Mouse (Mus musculus) stomach, postnatal 0 days (tissue): ENCODE data around the gene Cep152.

Source experiments
- CTCF ChIP-seq: IDR thresholded peaks from 2 replicates; pipeline ENCODE4 v1.5.1; 2016; ENCODE audit warnings: antibody characterized with exemption, low read depth, mild to moderate bottlenecking, moderate library complexity
- EP300 ChIP-seq: optimal IDR thresholded peaks from 2 replicates; pipeline ENCODE3; 2016; ENCODE audit warnings: antibody characterized with exemption

GRCm38 (mm10) chr2:125626536-125626935 lies 1.6 kb upstream of the Cep152 start:
- TF ChIP-seq CTCF, result no peak
- no peak for TF ChIP-seq EP300
